Mouse (Mus musculus) fat pad, adult 2 months (tissue): Measurements from ENCODE around the gene Serpina5.
"Not testable (repeated sequence)": the region's sequence is repeated elsewhere in the genome, so short reads cannot be mapped to it uniquely, and the experiment has no call there.

ENCODE experiments used
- DNase-seq: peaks from one replicate; pipeline ENCODE4 v3.0.0-alpha.2; 2011; ENCODE audit warnings: low read depth, low spot score; ENCODE audit errors: extremely low read depth

The Serpina5 gene

GRCm38 (mm10) chr12:104100768-104101167 lies at the start of gene Serpina5:
TSS of gene Serpina5 (plus strand) at chr12:104101113.
- no peak for DNase-seq

GRCm38 (mm10) chr12:104053995-104054394 lies 46.9 kb upstream of the Serpina5 start:
- DNase-seq = no peak

GRCm38 (mm10) chr12:104055755-104056154 lies 45.2 kb upstream of the Serpina5 start:
- DNase-seq = no peak

GRCm38 (mm10) chr12:104057050-104057449 lies 43.9 kb upstream of the Serpina5 start:
- no peak for DNase-seq

- DNase-seq = no peak
Measured at GRCm38 (mm10) chr12:104057531-104057930, 43.4 kb upstream of the Serpina5 start.

GRCm38 (mm10) chr12:104060126-104060525 lies 40.8 kb upstream of the Serpina5 start:
- no peak for DNase-seq

GRCm38 (mm10) chr12:104061862-104062261 lies 39.1 kb upstream of the Serpina5 start:
- DNase-seq = no peak

- no peak for DNase-seq
Measured at GRCm38 (mm10) chr12:104064532-104064931, 36.4 kb upstream of the Serpina5 start.

GRCm38 (mm10) chr12:104064996-104065395 lies 35.9 kb upstream of the Serpina5 start:
- DNase-seq = no peak

GRCm38 (mm10) chr12:104066241-104066640 lies 34.7 kb upstream of the Serpina5 start:
- no peak for DNase-seq

GRCm38 (mm10) chr12:104067549-104067948 lies 33.4 kb upstream of the Serpina5 start:
- peak; percentile 31 for DNase-seq

- DNase-seq = no peak
Measured at GRCm38 (mm10) chr12:104069620-104070019, 31.3 kb upstream of the Serpina5 start.

GRCm38 (mm10) chr12:104071708-104072107 lies 29.2 kb upstream of the Serpina5 start:
- no peak for DNase-seq

- no peak for DNase-seq
Measured at GRCm38 (mm10) chr12:104072286-104072685, 28.6 kb upstream of the Serpina5 start.

- no peak for DNase-seq
Measured at GRCm38 (mm10) chr12:104090119-104090518, 10.8 kb upstream of the Serpina5 start.

GRCm38 (mm10) chr12:104091303-104091702 lies 9.6 kb upstream of the Serpina5 start:
- DNase-seq = peak; percentile 85

GRCm38 (mm10) chr12:104105847-104106246 lies 4.9 kb downstream of the Serpina5 start:
- DNase-seq = no peak

GRCm38 (mm10) chr12:104106919-104107318 lies 6.0 kb downstream of the Serpina5 start:
- no peak for DNase-seq

- no peak for DNase-seq
Measured at GRCm38 (mm10) chr12:104108507-104108906, 7.6 kb downstream of the Serpina5 start.

GRCm38 (mm10) chr12:104112333-104112732 lies 11.4 kb downstream of the Serpina5 start, which contains the start of gene Serpina3a:
TSS of gene Serpina3a (plus strand) at chr12:104112724.
- DNase-seq = not testable (repeated sequence)

GRCm38 (mm10) chr12:104114921-104115579 lies 14.1 kb downstream of the Serpina5 start:
- no peak for DNase-seq

- DNase-seq = no peak
Measured at GRCm38 (mm10) chr12:104123097-104123496, 22.2 kb downstream of the Serpina5 start.

- DNase-seq = no peak
Measured at GRCm38 (mm10) chr12:104123996-104124395, 23.1 kb downstream of the Serpina5 start.
